Mouse (Mus musculus) E14TG2a.4 (cell line): ENCODE data around the gene Kif5c.

ENCODE experiments used
- CTCF ChIP-seq: conservative IDR thresholded peaks from 2 replicates; pipeline ENCODE4 v1.5.1; 2014; ENCODE audit warnings: low read length
- POU5F1 ChIP-seq: IDR thresholded peaks from 2 replicates; pipeline ENCODE4 v1.6.1; 2014; ENCODE audit warnings: low read length, borderline replicate concordance

- TF ChIP-seq CTCF (no peak), POU5F1 (no peak)
Measured at GRCm38 (mm10) chr2:49733656-49734008, 114.5 kb downstream of the Kif5c start.
